Mouse (Mus musculus): Measurements from ENCODE around the gene Ccdc58.
A peak's percentile ranks its signal among the peaks of the same experiment; 100 is the strongest.
"Not testable (repeated sequence)": the region's sequence is repeated elsewhere in the genome, so short reads cannot be mapped to it uniquely, and the experiment has no call there.

The Ccdc58 gene

DNA sequence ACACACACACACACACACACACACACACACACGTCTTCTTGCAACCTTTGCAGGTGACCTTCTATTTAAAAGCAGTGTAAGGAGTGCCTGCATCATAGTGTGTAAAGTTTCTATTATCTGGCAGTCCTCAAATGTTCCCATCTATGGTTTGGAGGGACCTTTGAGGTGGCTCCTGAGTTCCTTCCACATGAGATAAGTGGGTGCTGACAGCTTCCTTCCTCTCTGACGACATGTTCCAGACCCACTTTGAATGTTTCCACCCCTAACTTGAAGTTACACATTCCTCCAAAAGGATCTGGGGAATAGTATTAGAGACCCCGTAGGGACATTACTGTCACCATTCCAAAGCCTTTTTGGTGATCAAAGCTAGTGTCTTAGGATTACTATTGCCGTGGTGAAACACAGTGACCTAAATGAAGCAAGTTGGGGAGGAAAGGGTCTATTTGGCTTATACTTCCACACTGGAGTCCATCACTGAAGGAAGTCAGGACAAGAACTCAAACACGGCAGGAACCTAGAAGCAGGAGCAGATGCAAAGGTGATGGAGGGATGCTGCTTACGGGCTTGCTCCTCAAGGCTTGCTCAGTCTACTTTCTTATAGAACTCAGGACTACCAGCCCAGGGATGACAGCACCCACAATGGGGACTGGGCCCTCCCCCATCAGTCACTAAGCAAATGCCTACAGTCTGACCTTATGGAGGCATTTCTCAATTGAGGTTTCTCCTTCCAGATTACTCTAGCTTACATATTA, 17.8 kb upstream of the Ccdc58 start:
- Histone ChIP-seq H3K4me3 (replicated peaks; ENCODE audit: low read length) (no peak overlapping the region), H3K4me1 (replicated peaks; ENCODE audit: low read depth, low read length) (peaks cover 18% of the 10 kb centered on the region), H3K9me3 (ENCODE audit: low read length) (no peaks in the 10 kb centered on the region), H3K27me3 (ENCODE audit: insufficient read depth, low read length) (no peaks in the 10 kb centered on the region), H3K36me3 (ENCODE audit: insufficient read depth, low read length) (peaks cover 82% of the 10 kb centered on the region)
- no peak for TF ChIP-seq POU5F1 (IDR thresholded peaks at IDR 0.05; ENCODE audit: borderline replicate concordance, low read length)
- no peak for TF ChIP-seq NANOG (IDR thresholded peaks at IDR 0.05; ENCODE audit: borderline replicate concordance, low read length)
- TF ChIP-seq CTCF (conservative IDR thresholded peaks at IDR 0.05; ENCODE audit: low read length) = no peak

DNA sequence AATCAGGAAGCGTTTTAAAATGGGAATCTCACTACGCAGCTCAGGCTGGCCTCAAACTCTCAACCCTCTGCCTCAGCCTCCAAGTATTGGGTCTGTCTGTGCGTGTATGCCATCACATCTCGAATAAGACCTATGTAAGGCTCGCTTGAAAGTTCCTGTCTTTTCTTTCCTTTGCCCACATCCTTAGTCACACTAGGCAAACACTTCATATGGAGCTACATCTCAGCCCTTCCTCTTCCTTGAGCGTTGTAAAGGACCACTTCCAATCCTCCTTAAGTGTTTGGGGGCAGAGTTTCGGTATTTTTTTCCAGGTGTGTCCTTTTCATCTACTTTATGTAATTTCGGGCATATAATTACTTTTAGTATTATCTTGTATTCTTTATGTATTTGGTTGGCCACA, 16.6 kb upstream of the Ccdc58 start:
- Histone ChIP-seq H3K36me3 (ENCODE audit: insufficient read depth, low read length) (peaks cover 74% of the 10 kb centered on the region), H3K4me3 (replicated peaks; ENCODE audit: low read length) (no peak overlapping the region), H3K4me1 (replicated peaks; ENCODE audit: low read depth, low read length) (peaks cover 29% of the 10 kb centered on the region), H3K9me3 (ENCODE audit: low read length) (no peaks in the 10 kb centered on the region), H3K27me3 (ENCODE audit: insufficient read depth, low read length) (no peaks in the 10 kb centered on the region)
- TF ChIP-seq NANOG (IDR thresholded peaks at IDR 0.05; ENCODE audit: borderline replicate concordance, low read length) (no peak), POU5F1 (IDR thresholded peaks at IDR 0.05; ENCODE audit: borderline replicate concordance, low read length) (no peak), CTCF (conservative IDR thresholded peaks at IDR 0.05; ENCODE audit: low read length) (no peak)

- Histone ChIP-seq H3K4me1 (replicated peaks; ENCODE audit: low read depth, low read length) (peaks cover 29% of the 10 kb centered on the region), H3K4me3 (replicated peaks; ENCODE audit: low read length) (no peak overlapping the region), H3K27me3 (ENCODE audit: insufficient read depth, low read length) (no peaks in the 10 kb centered on the region), H3K36me3 (ENCODE audit: insufficient read depth, low read length) (peaks cover 75% of the 10 kb centered on the region), H3K9me3 (ENCODE audit: low read length) (no peaks in the 10 kb centered on the region)
- TF ChIP-seq POU5F1 (IDR thresholded peaks at IDR 0.05; ENCODE audit: borderline replicate concordance, low read length) = no peak
- TF ChIP-seq CTCF (conservative IDR thresholded peaks at IDR 0.05; ENCODE audit: low read length) = no peak
- TF ChIP-seq NANOG (IDR thresholded peaks at IDR 0.05; ENCODE audit: borderline replicate concordance, low read length) = no peak
Observed at GRCm38 (mm10) chr16:36056416-36056815, 15.1 kb upstream of the Ccdc58 start.

GRCm38 (mm10) chr16:36057933-36058475, 13.5 kb upstream of the Ccdc58 start:
- TF ChIP-seq NANOG (IDR thresholded peaks at IDR 0.05; ENCODE audit: borderline replicate concordance, low read length) (no peak), CTCF (conservative IDR thresholded peaks at IDR 0.05; ENCODE audit: low read length) (no peak), POU5F1 (IDR thresholded peaks at IDR 0.05; ENCODE audit: borderline replicate concordance, low read length) (no peak)
- peaks cover 72% of the 10 kb centered on the region for H3K36me3 ChIP-seq (ENCODE audit: insufficient read depth, low read length)
- H3K9me3 ChIP-seq (ENCODE audit: low read length) = no peaks in the 10 kb centered on the region
- H3K4me1 ChIP-seq (replicated peaks; ENCODE audit: low read depth, low read length) = peaks cover 34% of the 10 kb centered on the region
- H3K27me3 ChIP-seq (ENCODE audit: insufficient read depth, low read length) = no peaks in the 10 kb centered on the region
- no peak overlapping the region for H3K4me3 ChIP-seq (replicated peaks; ENCODE audit: low read length)

- not testable (repeated sequence) for H3K27me3 ChIP-seq (ENCODE audit: insufficient read depth, low read length); H3K9me3 ChIP-seq (ENCODE audit: low read length); H3K4me3 ChIP-seq (replicated peaks; ENCODE audit: low read length)
- Histone ChIP-seq H3K36me3 (ENCODE audit: insufficient read depth, low read length) (peaks cover 51% of the 10 kb centered on the region), H3K4me1 (replicated peaks; ENCODE audit: low read depth, low read length) (peaks cover 63% of the 10 kb centered on the region)
Observed at GRCm38 (mm10) chr16:36062534-36062933, 9.0 kb upstream of the Ccdc58 start.

GRCm38 (mm10) chr16:36063315-36063714, 8.2 kb upstream of the Ccdc58 start:
- H3K27me3 ChIP-seq (ENCODE audit: insufficient read depth, low read length) = no peaks in the 10 kb centered on the region
- peaks cover 59% of the 10 kb centered on the region for H3K36me3 ChIP-seq (ENCODE audit: insufficient read depth, low read length)
- peak overlapping the region; percentile 32 for H3K4me3 ChIP-seq (replicated peaks; ENCODE audit: low read length)
- H3K4me1 ChIP-seq (replicated peaks; ENCODE audit: low read depth, low read length) = peaks cover 68% of the 10 kb centered on the region
- TF ChIP-seq NANOG (IDR thresholded peaks at IDR 0.05; ENCODE audit: borderline replicate concordance, low read length) = no peak
- TF ChIP-seq CTCF (conservative IDR thresholded peaks at IDR 0.05; ENCODE audit: low read length) = no peak
- no peak for TF ChIP-seq POU5F1 (IDR thresholded peaks at IDR 0.05; ENCODE audit: borderline replicate concordance, low read length)
- H3K9me3 ChIP-seq (ENCODE audit: low read length) = no peaks in the 10 kb centered on the region

GRCm38 (mm10) chr16:36064904-36065303, 6.6 kb upstream of the Ccdc58 start:
- no peak overlapping the region for H3K4me3 ChIP-seq (replicated peaks; ENCODE audit: low read length)
- peaks cover 69% of the 10 kb centered on the region for H3K36me3 ChIP-seq (ENCODE audit: insufficient read depth, low read length)
- peaks cover 70% of the 10 kb centered on the region for H3K4me1 ChIP-seq (replicated peaks; ENCODE audit: low read depth, low read length)
- TF ChIP-seq CTCF (conservative IDR thresholded peaks at IDR 0.05; ENCODE audit: low read length) (no peak), NANOG (IDR thresholded peaks at IDR 0.05; ENCODE audit: borderline replicate concordance, low read length) (no peak), POU5F1 (IDR thresholded peaks at IDR 0.05; ENCODE audit: borderline replicate concordance, low read length) (no peak)
- H3K27me3 ChIP-seq (ENCODE audit: insufficient read depth, low read length) = no peaks in the 10 kb centered on the region
- H3K9me3 ChIP-seq (ENCODE audit: low read length) = no peaks in the 10 kb centered on the region

DNA sequence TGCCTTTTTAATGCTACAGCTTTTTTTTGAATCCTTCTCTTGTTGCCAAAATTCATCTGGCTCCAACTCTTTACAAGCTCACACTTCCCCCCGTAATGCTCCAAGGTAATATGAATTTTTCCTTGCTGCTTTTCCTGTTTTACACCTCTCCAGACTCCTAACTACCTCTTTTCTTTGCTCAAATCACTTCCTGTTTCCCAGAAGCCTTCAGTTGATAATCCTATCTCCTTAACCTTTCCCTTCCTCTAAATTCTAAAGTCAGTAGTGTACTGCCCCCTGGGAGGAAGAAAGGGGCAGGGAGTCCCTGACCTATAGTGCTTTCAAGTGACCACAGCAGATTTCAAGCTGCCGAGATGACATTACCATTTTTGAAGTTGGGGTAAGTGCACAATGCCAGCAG, 3.8 kb upstream of the Ccdc58 start:
- Histone ChIP-seq H3K4me3 (replicated peaks; ENCODE audit: low read length) (no peak overlapping the region), H3K9me3 (ENCODE audit: low read length) (no peaks in the 10 kb centered on the region), H3K36me3 (ENCODE audit: insufficient read depth, low read length) (peaks cover 45% of the 10 kb centered on the region), H3K27me3 (ENCODE audit: insufficient read depth, low read length) (no peaks in the 10 kb centered on the region), H3K4me1 (replicated peaks; ENCODE audit: low read depth, low read length) (peaks cover 72% of the 10 kb centered on the region)
- no peak for TF ChIP-seq POU5F1 (IDR thresholded peaks at IDR 0.05; ENCODE audit: borderline replicate concordance, low read length)
- no peak for TF ChIP-seq NANOG (IDR thresholded peaks at IDR 0.05; ENCODE audit: borderline replicate concordance, low read length)
- TF ChIP-seq CTCF (conservative IDR thresholded peaks at IDR 0.05; ENCODE audit: low read length) = no peak

GRCm38 (mm10) chr16:36068356-36068755, 3.1 kb upstream of the Ccdc58 start:
- Histone ChIP-seq H3K4me3 (replicated peaks; ENCODE audit: low read length) (peak overlapping the region; percentile 92), H3K27me3 (ENCODE audit: insufficient read depth, low read length) (no peaks in the 10 kb centered on the region), H3K4me1 (replicated peaks; ENCODE audit: low read depth, low read length) (peaks cover 71% of the 10 kb centered on the region), H3K36me3 (ENCODE audit: insufficient read depth, low read length) (peaks cover 38% of the 10 kb centered on the region), H3K9me3 (ENCODE audit: low read length) (no peaks in the 10 kb centered on the region)
- no peak for TF ChIP-seq NANOG (IDR thresholded peaks at IDR 0.05; ENCODE audit: borderline replicate concordance, low read length)
- no peak for TF ChIP-seq POU5F1 (IDR thresholded peaks at IDR 0.05; ENCODE audit: borderline replicate concordance, low read length)
- no peak for TF ChIP-seq CTCF (conservative IDR thresholded peaks at IDR 0.05; ENCODE audit: low read length)

Measured in E14TG2a.4 (cell line).